Mouse (Mus musculus): ENCODE measurements around the gene Nckap5. TPM values are rescaled to one million over a fixed set of nuclear protein-coding genes. Genes with fewer than 3 reads are reported as not detected.
A peak's percentile ranks its signal among the peaks of the same experiment; 100 is the strongest.

Gene Nckap5
- total RNA-seq, 2 experiments from 2014 or later: 39.0 to 79.2 TPM

- DNase-seq: no peak
Measured at GRCm38 (mm10) chr1:126765506-126766170, 65.0 kb downstream of the Nckap5 start.

- DNase-seq: peak; percentile 23 to 51
Measured at GRCm38 (mm10) chr1:126764201-126764600, 66.4 kb downstream of the Nckap5 start.

- DNase-seq: no peak
Measured at GRCm38 (mm10) chr1:126763192-126763591, 67.4 kb downstream of the Nckap5 start.

GRCm38 (mm10) chr1:126760386-126760785, 70.2 kb downstream of the Nckap5 start:
- DNase-seq: no peak

- DNase-seq: peak; percentile 27 to 48
Measured at GRCm38 (mm10) chr1:126755682-126756081, 74.9 kb downstream of the Nckap5 start.

- DNase-seq: no peak
Measured at GRCm38 (mm10) chr1:126753611-126754010, 77.0 kb downstream of the Nckap5 start.

GRCm38 (mm10) chr1:126752247-126753037, 78.2 kb downstream of the Nckap5 start:
- no peak for DNase-seq

- no peak for DNase-seq
Measured at GRCm38 (mm10) chr1:126751137-126751536, 79.5 kb downstream of the Nckap5 start.

- DNase-seq: no peak
Measured at GRCm38 (mm10) chr1:126750156-126750555, 80.4 kb downstream of the Nckap5 start.

GRCm38 (mm10) chr1:126747914-126748313, 82.7 kb downstream of the Nckap5 start:
- DNase-seq: no peak

- no peak for DNase-seq
Measured at GRCm38 (mm10) chr1:126745482-126746136, 85.0 kb downstream of the Nckap5 start.

- DNase-seq: no peak
Measured at GRCm38 (mm10) chr1:126744631-126745305, 85.8 kb downstream of the Nckap5 start.

- peak in 1 of 2 experiments; percentile 4 for DNase-seq
Measured at GRCm38 (mm10) chr1:126738291-126738640, 92.3 kb downstream of the Nckap5 start.

GRCm38 (mm10) chr1:126737554-126738290, 92.9 kb downstream of the Nckap5 start:
- DNase-seq: peak; percentile 51 to 58

GRCm38 (mm10) chr1:126731691-126732090, 98.9 kb downstream of the Nckap5 start:
- no peak for DNase-seq

GRCm38 (mm10) chr1:126726400-126727055, 104.1 kb downstream of the Nckap5 start:
- DNase-seq: peak; percentile 12 to 38

- no peak for DNase-seq
Measured at GRCm38 (mm10) chr1:126725628-126726367, 104.8 kb downstream of the Nckap5 start.

GRCm38 (mm10) chr1:126721917-126722316, 108.7 kb downstream of the Nckap5 start:
- DNase-seq: no peak

GRCm38 (mm10) chr1:126719733-126720348, 110.8 kb downstream of the Nckap5 start:
- DNase-seq: no peak

GRCm38 (mm10) chr1:126706611-126707010, 124.0 kb downstream of the Nckap5 start:
- DNase-seq: no peak

Measured in adrenal gland, postnatal 36 days (tissue).